Mouse (Mus musculus) layer of hippocampus, postnatal 10 days (tissue): Measurements from ENCODE around the gene Pla2g3. TPM values are rescaled to one million over a fixed set of nuclear protein-coding genes. Genes with fewer than 3 reads are reported as not detected.

Experiments
- DNase-seq, 2 experiments: peaks; one replicate each; pipeline ENCODE4 v3.0.0; 2021; ENCODE audit warnings: low spot score in 2 of 2
- long read RNA-seq: library from polyadenylated mRNA; stranded (forward); transcript quantifications from one replicate; pipeline ENCODE4 v2.0.0, GENCODE M21; 2023
- total RNA-seq, 2 experiments: library from RNA; stranded (reverse); gene quantifications; 2 replicates each; pipeline ENCODE4 v1.2.3; 2021

The Pla2g3 gene
- 10 to 100 TPM; 11.3 to 17.0 TPM for total RNA-seq
- long read RNA-seq, partial matches to known transcripts = 2 of 24 reads
- long read RNA-seq, other reads (novel, unspliced or antisense) = 20 of 24 reads

DNA sequence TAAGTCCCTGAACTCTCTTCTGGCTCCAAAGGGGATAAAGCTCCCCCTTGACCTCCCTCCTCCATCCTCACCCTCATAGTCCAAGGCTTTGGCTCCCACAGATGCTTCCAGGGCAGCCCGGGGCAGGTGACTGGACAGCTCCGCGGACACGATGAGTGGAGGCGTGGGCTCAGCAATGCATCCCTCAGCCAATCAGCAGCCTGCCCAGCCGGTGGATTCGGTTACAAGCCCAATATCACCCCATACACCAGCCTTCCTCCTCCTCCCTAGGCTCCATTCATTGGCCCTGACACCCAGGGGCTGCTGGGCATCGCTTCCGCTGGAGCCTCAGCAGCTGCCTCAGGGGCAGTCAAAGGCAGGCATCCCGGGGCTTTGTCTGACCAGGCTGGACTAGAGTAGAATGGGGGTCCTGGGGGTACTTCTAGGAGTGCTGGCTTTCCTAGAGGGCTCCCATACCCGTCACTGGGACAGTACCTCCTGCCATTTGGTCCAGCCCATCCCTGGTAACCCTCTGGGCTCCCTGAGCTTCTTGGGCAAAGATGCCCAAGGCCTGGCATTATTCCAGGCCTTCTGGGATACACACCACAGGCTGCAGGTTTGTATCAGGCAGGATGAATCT lies at the start of gene Pla2g3:
TSS of gene Pla2g3 (plus strand) at position 333 of the 619 bp plus-strand sequence.
- no peak for DNase-seq

DNA sequence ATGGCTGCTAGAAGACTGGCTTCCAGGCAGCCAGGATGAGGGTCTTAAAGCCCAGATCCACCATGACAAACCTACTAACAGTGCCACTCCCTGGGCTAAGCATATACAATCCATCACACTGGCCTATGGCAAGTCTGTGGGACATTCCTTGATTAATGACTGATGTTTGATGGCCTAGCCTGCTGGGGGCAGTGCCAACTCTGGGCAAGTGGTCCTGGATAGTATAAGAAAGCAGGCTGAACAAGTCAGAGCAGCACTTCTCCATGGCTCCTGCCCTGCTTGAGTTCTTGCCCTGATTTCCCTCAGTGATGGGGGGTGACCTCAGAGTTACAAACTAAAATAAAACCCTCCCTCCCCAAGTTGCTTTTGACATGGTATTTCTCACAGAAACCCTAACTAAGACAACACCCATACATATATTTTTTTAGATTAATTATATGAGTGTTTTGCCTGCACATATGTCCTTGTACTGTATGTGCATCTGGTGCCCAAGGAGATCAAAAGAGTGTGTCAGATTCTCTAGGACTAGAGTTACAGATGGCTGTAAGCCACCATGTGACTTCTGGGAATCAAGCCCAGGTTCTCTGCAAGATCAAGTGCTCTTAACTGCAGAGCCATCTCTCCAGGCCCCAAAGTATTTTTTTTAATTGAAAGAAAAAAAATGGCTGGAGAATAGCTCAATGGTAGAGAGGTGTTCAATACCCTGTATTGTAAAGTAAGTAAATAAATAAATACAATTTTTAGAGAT lies 46.2 kb upstream of the Pla2g3 start:
- no peak for DNase-seq

DNA sequence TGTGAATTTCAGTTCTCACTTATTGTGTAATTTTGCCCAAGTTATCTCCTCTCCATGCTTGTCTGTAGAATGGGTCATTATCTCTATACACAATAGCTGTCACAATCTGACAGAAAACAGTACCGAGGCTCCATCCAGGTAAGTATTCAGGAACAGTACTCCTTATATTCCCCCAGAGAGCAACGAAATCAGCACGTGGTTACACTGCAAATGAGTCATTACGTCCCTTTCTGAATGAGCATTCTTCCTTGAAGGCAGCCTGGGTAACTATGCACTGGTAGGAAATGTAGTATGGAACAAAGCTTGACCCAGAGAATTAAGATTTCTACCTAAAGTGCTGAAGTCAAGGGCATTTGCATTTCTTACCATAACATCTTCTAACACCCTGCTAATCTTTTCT lies 45.4 kb upstream of the Pla2g3 start:
- no peak for DNase-seq

DNA sequence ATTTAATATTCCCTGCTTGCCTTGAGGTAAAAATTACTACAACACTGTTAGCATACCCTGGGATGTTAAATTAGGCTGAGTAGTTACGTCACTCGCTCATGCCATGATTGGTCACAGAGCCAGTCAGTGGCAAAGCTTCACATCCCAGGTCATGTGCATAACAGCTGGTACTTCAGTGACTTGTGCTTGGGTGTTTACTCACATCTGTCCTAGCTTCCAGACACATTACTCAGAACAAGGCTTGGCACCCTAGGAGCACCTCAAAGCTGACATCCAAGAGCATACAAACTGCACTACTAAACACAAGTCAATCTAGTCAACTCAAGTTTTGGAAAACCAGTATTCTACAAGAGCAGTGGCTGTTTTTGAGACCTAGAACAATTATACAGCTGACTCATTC lies 45.0 kb upstream of the Pla2g3 start:
- DNase-seq = no peak

DNA sequence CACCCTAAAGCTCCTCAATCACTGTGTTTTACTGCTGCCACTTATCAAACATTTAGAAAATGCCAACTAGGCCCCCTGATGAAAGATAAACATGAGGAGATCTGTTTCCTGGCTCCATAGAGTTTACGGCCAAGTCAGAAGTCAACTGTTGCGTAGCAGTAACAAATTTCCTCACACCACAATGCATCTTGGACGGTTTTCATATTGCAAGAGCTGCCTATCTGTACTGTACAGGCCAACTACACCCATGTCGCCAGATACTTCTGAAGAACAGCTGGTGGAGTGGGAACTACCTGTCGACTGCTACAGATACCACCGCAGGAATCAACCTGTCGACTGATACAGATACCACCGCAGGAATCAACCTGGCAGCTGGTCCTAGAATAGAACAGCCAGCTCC lies 43.2 kb upstream of the Pla2g3 start:
- no peak for DNase-seq

DNA sequence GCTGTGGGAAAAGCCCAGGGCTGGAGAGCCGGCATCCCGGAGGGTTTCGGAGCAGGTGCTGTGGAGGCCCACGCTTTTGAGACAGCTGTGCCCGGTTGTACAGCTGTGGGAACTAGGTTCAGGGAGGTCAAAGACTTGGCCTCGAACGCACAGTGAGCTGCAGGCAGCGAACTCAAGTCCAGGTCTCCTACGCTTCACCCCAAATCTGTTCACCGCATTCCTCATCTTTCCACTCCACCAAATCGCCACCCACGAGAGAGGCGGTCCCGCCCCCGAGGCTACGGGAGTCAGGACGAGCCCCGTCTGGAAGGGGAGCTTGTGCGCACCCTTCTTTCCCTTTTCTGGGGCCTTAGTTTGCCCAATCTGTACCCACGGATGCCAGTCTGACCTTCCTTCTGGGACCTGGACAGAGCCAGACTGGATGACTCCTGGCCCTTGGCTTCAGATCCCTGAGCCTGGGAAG lies 36.4 kb upstream of the Pla2g3 start:
- DNase-seq = no peak

DNA sequence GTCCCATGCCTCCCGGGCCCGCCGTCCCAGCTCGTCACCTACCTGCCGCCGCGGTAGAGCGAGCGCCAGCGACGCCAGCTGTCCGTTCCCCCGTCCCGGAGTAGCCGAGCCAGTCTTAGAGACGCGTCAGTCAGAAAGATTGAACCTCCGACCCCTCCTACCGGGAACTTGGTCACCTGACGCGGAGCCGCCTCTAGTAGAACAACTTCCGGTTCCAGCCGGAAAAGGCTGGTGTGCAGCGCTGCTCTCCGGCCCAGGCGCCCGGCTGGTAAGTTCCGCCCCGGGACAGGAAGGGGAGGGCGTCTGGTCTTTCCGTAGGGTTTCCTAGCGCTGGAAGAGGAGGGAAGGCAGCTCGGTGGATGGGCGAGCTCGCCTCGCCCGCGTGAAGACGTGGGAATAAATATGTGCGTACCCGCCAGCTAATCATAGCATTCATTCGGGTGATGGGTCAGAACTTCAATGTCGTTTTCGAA lies 35.9 kb upstream of the Pla2g3 start, which contains the start of gene Rnf185:
TSS of gene Rnf185 (minus strand) at position 197 of the 473 bp plus-strand sequence.
- DNase-seq = peak; percentile 90 to 93

DNA sequence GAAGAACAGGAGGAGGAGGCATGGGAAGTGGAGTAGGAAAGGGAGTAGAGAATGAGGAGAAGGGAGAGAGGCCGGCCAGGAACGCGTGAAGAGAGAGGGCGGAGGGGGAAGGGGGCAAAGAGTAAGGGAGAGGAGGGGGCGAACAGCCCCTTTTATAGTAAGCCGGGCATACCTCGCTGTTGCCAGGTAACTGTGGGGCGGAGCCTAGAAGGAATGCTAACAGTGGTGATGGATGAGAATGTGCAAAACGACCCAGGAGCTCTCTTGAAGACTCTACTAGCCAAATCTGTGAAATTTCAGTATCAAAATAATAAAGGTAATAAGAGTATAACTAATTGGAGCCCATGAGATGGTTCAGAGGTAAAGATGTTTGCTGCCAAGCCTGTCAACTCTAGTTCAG lies 35.3 kb upstream of the Pla2g3 start:
- peak; percentile 23 to 29 for DNase-seq

DNA sequence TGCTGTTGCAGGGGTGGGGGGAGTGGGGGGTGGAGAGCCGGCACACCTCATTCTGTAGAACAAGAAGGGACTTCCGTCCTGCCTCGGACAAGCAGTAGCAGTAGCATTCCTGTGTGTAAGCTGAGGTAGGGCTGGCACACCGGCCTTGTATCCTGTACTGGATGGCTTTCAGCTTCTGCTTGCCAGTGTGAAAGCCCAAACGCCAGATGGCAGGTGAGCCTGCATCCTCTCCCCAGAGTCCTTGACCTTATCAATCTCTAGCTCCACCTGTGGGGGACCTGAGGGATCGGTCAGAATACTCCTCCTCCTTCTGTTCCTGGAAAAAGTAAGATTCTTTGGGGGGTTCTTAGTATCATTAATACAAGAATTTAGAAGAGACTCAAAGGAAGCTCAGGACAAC lies 34.6 kb upstream of the Pla2g3 start:
- DNase-seq = no peak

DNA sequence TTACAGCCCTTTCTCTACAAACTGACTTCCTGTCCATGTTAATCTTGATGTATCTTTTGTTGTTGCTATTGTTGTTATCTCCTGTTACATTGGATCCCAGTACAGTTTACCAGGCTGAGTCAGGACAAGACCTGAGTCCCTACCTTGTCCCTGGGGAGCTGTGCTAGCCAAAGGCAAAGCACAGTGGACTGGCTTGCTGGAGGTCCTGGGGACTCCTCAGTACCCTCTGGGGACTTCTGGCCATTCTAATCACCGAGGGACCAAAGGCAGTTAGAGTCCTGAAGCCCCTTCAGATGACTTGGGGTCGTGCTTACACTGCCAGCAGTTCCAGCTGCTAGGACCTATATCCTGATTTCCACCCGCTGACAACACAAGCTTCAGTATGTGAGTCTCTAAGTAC lies 33.6 kb upstream of the Pla2g3 start:
- no peak for DNase-seq

DNA sequence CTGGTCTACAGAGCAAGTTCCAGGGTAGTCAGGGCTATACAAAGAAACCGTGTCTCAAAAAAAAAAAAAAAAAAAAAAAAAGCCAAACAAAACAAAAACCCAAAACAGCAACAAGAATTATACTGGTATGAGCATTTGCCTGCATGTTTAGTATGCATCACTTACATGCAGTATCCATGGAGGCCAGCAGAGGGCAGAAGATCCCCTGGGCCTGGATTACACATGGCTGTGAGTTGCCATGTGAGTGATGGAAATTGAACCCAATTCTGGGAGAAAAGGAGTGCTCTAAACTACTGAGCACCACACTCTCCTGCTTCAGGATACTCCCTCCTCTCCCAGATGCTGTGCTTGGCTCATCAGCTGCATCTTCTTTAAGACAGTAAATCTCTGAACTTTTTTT lies 31.7 kb upstream of the Pla2g3 start:
- DNase-seq = peak; percentile 83 to 84

DNA sequence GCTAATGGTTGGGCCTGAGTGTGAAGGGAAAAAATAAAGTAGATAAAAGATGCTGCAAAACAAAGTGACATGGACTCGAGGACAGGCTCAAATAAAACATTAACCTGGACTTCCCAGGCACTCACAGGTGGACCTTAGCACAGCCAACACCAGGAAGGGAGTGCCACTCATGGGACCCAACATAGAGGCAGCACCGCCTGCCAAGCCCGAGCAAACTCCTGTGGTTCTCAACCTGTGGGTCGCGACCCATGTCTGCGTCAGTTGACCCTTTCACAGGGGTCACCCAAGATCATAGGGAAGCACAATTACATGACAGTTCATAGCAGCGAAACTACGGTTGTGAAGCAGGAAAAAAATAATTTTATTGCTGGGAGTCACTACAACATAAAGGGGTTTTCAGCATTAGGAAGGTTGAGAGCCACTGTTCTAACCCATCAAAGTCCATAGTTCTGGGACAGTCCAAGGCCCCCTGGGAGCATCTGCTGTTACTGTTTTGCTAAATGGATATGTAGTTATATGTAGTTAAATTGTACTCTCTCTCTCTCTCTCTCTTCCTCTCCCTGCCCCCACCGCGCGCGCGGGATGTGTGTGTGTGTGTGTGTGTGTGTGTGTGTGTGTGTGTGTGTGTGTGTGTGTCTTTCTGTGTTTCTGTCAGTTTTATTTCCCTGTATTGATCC lies 29.5 kb upstream of the Pla2g3 start:
- no peak for DNase-seq

DNA sequence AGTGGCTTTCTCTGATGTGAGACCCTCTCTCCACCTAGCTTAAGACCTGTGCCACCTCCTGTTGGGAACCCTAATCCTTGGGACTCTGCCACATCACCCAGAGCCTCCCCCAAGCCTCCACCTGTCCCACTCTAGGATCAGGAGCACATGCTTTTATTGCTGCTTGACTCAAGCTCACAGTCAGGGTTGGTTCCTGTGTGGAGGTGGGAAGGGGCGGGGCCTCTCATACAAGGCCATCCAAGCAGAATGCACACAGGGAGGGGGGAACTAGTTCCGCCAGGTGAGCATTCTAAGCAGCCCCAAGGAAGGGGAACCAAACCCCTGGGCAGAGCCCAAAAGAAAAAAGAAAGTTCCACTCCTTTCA lies 29.0 kb upstream of the Pla2g3 start:
- no peak for DNase-seq

DNA sequence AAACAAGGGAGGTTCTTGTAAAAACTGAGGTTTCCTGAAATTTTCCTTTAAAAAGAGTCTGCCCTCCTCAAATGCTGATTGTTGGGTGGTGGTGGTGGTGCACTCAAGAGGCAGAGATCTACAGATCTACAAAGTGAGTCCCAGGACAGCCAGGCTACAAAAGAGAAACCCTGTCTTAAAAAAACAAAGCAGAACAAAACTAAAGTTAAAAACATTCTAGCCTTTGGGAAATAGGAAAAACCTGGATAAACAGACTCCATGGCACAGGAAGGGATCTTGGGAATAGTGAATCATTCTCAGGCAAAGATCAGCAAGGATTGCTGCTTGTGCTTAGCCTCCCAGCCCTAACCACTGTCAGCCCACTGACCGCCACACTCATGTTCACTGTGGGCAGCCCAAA lies 25.2 kb upstream of the Pla2g3 start:
- DNase-seq = no peak

DNA sequence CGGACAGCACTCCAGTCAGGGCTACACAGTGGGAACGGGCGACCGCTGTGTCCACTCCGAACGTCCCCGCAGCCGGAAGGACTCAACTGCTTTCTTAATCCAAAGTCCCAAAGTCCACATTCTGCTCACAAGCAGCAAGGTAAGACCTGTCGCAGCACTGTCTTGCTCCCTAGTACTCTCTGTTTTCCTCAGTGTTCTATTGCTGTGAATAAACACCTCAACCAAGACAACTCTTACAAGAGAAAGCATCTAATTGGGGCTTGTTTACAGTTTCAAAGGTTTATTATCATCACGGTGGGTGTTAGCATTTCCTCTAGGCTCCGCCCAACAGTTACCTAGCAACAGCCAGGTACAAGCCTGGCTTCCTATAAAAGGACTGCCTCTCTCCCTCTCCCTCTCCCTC lies 16.6 kb upstream of the Pla2g3 start:
- DNase-seq = no peak

DNA sequence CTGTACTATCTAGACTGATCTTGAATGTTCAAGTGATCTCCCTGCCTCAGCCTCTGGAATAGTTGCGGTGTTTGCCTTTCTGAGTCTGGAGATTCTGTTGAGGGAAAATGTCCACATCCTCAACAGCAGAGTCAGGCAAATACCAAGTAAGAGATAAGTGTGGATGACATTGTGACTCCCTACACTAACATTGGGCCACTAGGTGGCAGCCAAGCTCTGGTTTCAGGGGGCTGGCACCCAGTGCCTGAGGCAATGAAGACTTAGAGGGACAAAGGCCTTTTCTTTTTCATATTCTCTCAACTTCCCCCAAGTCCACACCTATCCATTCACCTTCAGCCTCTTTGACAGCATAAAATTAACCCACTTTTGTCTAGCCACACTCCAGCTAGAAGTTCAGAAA lies 15.6 kb upstream of the Pla2g3 start:
- peak; percentile 92 to 93 for DNase-seq

DNA sequence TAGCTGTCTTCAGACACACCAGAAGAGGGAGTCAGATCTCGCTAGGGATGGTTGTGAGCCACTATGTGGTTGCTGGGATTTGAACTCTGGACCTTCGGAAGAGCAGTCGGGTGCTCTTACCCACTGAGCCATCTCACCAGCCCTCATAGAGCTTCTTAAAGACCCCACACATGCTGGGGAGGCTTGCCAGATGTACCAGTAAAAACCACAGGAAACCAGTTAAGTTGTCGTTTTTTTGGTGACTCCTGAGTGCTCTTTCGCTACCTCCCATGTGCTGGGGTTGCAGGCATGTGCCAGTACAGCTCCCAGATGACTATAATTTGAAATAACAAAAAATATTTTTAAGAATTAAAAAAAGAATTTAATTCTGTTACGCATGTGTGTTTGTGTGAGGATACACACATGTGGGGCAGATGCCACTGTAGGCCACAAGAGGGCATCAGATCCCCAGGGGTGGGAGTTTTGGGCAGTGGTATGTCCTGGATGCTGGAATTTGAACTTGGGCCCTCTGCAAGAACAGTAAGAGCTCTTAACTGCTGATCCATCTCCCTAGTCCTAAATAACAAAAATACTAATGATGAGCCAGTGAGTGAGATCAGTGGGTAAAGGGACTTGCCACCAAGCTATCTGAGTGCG lies 13.5 kb upstream of the Pla2g3 start:
- DNase-seq = peak in 1 of 2 experiments; percentile 37

DNA sequence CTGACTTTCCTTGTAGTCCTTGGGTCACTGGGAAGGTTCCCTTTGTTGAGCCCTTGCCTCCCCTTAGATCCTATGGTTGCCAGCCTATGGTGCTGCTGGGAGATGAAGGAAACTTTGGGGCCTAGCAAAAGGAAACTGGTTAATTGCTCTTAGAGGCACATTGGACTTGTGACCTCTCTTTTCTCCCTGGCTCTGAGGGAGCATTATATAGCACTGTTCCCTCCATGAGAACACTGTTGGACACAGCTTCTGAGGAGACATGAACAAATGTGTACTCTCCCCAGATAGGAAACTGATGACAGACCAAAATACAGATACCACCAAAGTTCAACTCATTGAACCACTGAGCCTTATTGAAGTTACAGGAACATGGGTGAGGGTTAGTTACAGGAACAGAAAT lies 12.6 kb upstream of the Pla2g3 start:
- DNase-seq = no peak

DNA sequence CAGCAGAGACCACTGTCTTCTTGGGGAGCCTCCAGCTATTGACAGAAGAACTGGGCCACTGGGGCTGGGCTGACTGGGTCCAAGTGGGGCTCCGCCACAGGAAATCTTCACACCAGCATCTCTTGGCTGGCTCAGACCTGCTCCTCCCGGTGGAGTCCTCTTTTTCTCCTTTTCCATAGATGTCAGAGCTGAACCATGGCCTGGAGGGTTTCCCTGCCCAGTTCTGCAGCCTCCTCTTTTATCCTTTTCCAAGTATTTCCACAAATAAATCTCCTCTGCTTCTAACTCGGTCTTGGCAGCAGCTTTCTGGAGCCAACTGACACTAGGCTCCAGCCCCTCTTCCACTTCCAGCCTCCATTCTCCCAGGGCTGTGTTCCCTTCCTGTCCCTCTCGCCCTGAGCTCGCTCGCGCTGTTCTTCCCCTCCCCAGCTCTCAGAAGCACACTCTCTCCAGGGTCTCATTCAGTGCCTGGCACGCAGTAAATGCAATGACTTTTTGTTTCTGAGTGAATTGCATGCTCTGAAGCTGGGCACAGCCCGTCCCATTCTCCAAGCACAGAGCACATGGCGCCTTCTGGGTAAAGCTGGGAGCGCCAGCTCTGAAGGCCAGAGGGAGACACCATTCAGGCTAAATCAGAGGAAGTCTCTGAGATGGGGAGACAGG lies 4.0 kb upstream of the Pla2g3 start:
- peak; percentile 58 to 63 for DNase-seq

DNA sequence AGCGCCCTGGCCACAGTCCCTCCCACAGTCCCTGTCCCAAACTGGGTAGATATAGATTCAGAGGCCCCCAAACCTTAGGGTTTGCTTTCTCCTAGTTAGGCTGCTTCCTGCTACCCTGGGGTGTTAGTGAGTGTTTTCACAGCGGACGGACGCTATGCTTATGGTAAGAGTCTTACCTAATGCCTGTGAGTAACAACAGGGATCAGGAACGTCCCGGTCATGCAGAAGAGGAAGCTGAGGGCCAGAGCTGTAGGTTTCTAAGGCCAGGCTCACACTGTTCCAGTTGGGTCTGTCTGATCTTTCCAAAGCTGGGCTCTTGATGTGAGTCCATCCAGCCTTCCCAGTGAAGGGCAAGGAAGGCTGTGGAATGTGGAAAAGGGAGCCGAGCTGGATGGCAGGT lies 1.7 kb upstream of the Pla2g3 start:
- DNase-seq = no peak

DNA sequence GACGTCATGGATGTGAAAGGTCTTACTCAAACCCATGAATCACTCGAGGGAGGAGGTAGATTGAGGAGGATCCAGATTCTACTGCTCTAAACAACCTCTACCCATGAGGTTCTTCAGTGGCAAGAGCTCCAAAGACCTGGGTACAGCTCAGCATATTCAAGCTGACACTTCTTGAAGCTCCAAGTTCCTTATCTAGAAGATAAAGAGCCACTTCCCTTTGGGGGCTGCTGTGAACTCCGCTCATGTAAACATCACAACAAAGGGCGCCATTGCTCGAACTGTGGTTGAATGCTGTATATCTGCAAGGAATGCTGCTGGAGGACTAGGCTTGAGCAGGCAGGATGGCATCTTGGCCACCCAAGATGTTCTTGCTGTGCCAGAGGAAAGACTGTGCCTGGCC lies 952 bp downstream of the Pla2g3 start:
- DNase-seq = no peak
